Mouse (Mus musculus) cerebellum, adult 2 months (tissue): ENCODE measurements around the gene Rad51b.

ENCODE experiments used
- CTCF ChIP-seq: fragments of 200-500 bp; IDR thresholded peaks from 2 replicates; pipeline ENCODE4 v1.5.1; 2011; ENCODE audit warnings: low read depth, mild to moderate bottlenecking, control low read depth, low read length, moderate library complexity, borderline replicate concordance; ENCODE audit not compliant: insufficient read depth
- POLR2A ChIP-seq: fragments of 200-500 bp; IDR thresholded peaks from 2 replicates; pipeline ENCODE4 v1.6.1; 2011; ENCODE audit warnings: low read length, control low read depth, borderline replicate concordance; ENCODE audit not compliant: insufficient read depth

GRCm38 (mm10) chr12:79771741-79772140 lies 474.7 kb downstream of the Rad51b start:
- no peak for TF ChIP-seq CTCF
- TF ChIP-seq POLR2A: no peak
